In the genomic region with DNA sequence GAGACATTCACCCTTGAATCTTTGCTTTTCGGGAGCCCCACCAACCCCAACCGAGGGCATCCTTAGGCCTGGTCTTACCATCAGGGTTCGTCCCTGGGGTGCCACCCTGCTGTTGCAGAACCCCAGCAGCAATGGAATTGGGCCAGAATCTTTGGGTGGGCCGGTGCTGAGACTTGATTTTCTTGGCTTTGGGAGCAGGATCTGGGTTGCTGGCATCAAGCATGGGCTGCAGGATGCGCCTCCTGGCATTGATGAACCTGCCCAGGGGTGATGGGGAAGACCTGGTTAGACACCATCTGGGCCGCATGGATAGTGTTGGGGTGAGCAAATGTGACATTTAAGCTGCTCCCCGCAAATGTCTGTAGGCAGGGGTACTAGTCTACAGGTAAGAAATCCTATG, we compare ENCODE assay signal across 19 mouse cellular contexts.
DNase-seq lines count a peak whose midpoint lies in the region; ATAC-seq and TF ChIP-seq lines count a peak whose summit lies in the region.
"Had no signal": no experiment of that assay in that cellular context is flagged by ENCODE, and none has a peak within 500 bp of the region (broad histone marks: within the 10 kb centered on the region; RNA-seq: fewer than 3 reads in every experiment).

No protein-coding gene starts in this region.

- TF ChIP-seq CTCF in layer of hippocampus, adult 2 months (conservative IDR thresholded peaks at IDR 0.05): no peak

- H3K4me3 ChIP-seq in layer of hippocampus, adult 2 months: no peak overlapping the region
- no peak overlapping the region for H3K4me3 ChIP-seq in liver, embryonic 11.5 days (ENCODE audit: low read depth, low read length)
- H3K4me3 ChIP-seq: embryonic facial prominence, embryonic 12.5 days; embryonic facial prominence, embryonic 15.5 days; heart, embryonic 12.5 days; heart, embryonic 15.5 days; hindbrain, embryonic 10.5 days; hindbrain, embryonic 13.5 days; intestine, embryonic 15.5 days had no signal

- WGBS in liver, embryonic 11.5 days: 78% methylated on average over 7 of the region's 7 CpGs

- H3K36me3 ChIP-seq in liver, embryonic 11.5 days (ENCODE audit: control insufficient read depth, insufficient read depth, low read length): no peaks in the 10 kb centered on the region
- H3K36me3 ChIP-seq: embryonic facial prominence, embryonic 15.5 days; G1E; heart, embryonic 12.5 days; heart, embryonic 15.5 days; intestine, embryonic 15.5 days had no signal

- H3K27ac ChIP-seq in layer of hippocampus, adult 2 months: peak overlapping the region; percentile 51; the same call in 1 of the 2 replicates
- H3K27ac ChIP-seq in liver, embryonic 11.5 days (ENCODE audit: low read depth, low read length): no peak overlapping the region
- H3K27ac ChIP-seq: embryonic facial prominence, embryonic 12.5 days; embryonic facial prominence, embryonic 15.5 days; heart, embryonic 15.5 days; hindbrain, embryonic 10.5 days; hindbrain, embryonic 13.5 days; intestine, embryonic 15.5 days had no signal

- H3K9ac ChIP-seq in liver, embryonic 11.5 days (ENCODE audit: low read depth, low read length): no peak overlapping the region
- H3K9ac ChIP-seq: embryonic facial prominence, embryonic 12.5 days; embryonic facial prominence, embryonic 15.5 days; forebrain, postnatal 0 days; heart, embryonic 12.5 days; heart, embryonic 15.5 days; hindbrain, embryonic 13.5 days; intestine, embryonic 15.5 days had no signal

- no peak overlapping the region for H3K4me2 ChIP-seq in liver, embryonic 11.5 days
- H3K4me2 ChIP-seq: embryonic facial prominence, embryonic 12.5 days; embryonic facial prominence, embryonic 15.5 days; heart, embryonic 12.5 days; heart, embryonic 15.5 days; hindbrain, embryonic 13.5 days; intestine, embryonic 15.5 days had no signal

- no peaks in the 10 kb centered on the region for H3K4me1 ChIP-seq in liver, embryonic 11.5 days (replicated peaks; ENCODE audit: control insufficient read depth, insufficient read depth, low read length)
- H3K4me1 ChIP-seq: embryonic facial prominence, embryonic 12.5 days; embryonic facial prominence, embryonic 15.5 days; heart, embryonic 12.5 days; heart, embryonic 15.5 days; hindbrain, embryonic 10.5 days; hindbrain, embryonic 13.5 days; intestine, embryonic 15.5 days had no signal

- H3K9me3 ChIP-seq in liver, embryonic 11.5 days (ENCODE audit: control insufficient read depth, low read length): no peaks in the 10 kb centered on the region
- H3K9me3 ChIP-seq: embryonic facial prominence, embryonic 12.5 days; embryonic facial prominence, embryonic 15.5 days; G1E; heart, embryonic 12.5 days; heart, embryonic 15.5 days; hindbrain, embryonic 10.5 days; hindbrain, embryonic 13.5 days; intestine, embryonic 15.5 days had no signal

- DNase-seq in cerebellum, adult 11-12 months: peak; percentile 60
- peak; percentile 29 to 38 for DNase-seq in cerebellum, postnatal 10 days
- DNase-seq in cerebellum, adult 9-10 months: no peak
- DNase-seq in layer of hippocampus, adult 2 months (ENCODE audit: low spot score in 2 of 2): no peak
- no peak for DNase-seq in layer of hippocampus, postnatal 25 days (ENCODE audit: extremely low spot score in 1 of 2, low spot score in 1 of 2)
- peak; percentile 21 to 47 for DNase-seq in cerebellum, postnatal 14 days
- no peak for DNase-seq in liver, embryonic 11.5 days (ENCODE audit: low spot score)
- DNase-seq: B cell, adult 2 months; kidney, adult 11 months had no signal

- ATAC-seq in cerebellum, adult (ENCODE audit: insufficient number of reproducible peaks, low FRiP score, low TSS enrichment): no peak
- ATAC-seq in liver, embryonic 11.5 days (replicated peaks; ENCODE audit: low FRiP score): no peak

- H3K27me3 ChIP-seq in liver, embryonic 11.5 days (replicated peaks; ENCODE audit: control insufficient read depth, insufficient read depth, low read length): no peaks in the 10 kb centered on the region
- H3K27me3 ChIP-seq: embryonic facial prominence, embryonic 12.5 days; embryonic facial prominence, embryonic 15.5 days; heart, embryonic 12.5 days; heart, embryonic 15.5 days; hindbrain, embryonic 13.5 days; intestine, embryonic 15.5 days had no signal

Comparison
In these comparisons a context has a peak if more than half of its experiments do, and no peak if none do; other contexts are left out.
1. DNase-seq: peak in cerebellum, adult 11-12 months (single experiment), cerebellum, postnatal 10 days (2 of 2) and cerebellum, postnatal 14 days (2 of 2); none in cerebellum, adult 9-10 months (single experiment), layer of hippocampus, adult 2 months (0 of 2), layer of hippocampus, postnatal 25 days (0 of 2) and liver, embryonic 11.5 days (single experiment).